Mouse (Mus musculus) midbrain, postnatal 0 days (tissue): ENCODE measurements at regions not wholly inside any gene's neighbourhood (a gene's known extent, or its start where the extent isn't known, plus 50 kb on each side); places are given as distances from the start of the nearest gene placed in this dataset.

Source experiments
- ATAC-seq: fragments of 200-750 bp; cut with Nextera tagmentation; 2 replicates; pipeline ENCODE4 v1.8.0; 2017; ENCODE audit warnings: moderate number of reproducible peaks, mild to moderate bottlenecking, moderate TSS enrichment, moderate library complexity; ENCODE audit not compliant: low FRiP score
- DNase-seq: peaks from one replicate; pipeline ENCODE4 v3.0.0-alpha.2; 2015; ENCODE audit warnings: low spot score
- H3K27ac ChIP-seq: fragments of 300-500 bp; sonication (generic); 2 replicates; pipeline ENCODE4 v1.5.1; 2014; ENCODE audit warnings: low read depth, mild to moderate bottlenecking, low read length, mixed read lengths
- H3K27me3 ChIP-seq: fragments of 300-500 bp; sonication (generic); 2 replicates; pipeline ENCODE4 v1.6.1; 2014; ENCODE audit warnings: low read length, control low read depth, mixed read lengths; ENCODE audit not compliant: insufficient read depth
- H3K36me3 ChIP-seq: fragments of 300-500 bp; sonication (generic); 2 replicates; pipeline ENCODE4 v1.6.1; 2014; ENCODE audit warnings: low read length, control low read depth, mixed read lengths; ENCODE audit not compliant: insufficient read depth
- H3K4me1 ChIP-seq: fragments of 300-500 bp; sonication (generic); 2 replicates; pipeline ENCODE4 v1.6.1; 2014; ENCODE audit warnings: mild to moderate bottlenecking, control low read depth, antibody characterized with exemption, low read length, mixed read lengths; ENCODE audit not compliant: insufficient read depth
- H3K4me2 ChIP-seq: fragments of 300-500 bp; sonication (generic); 2 replicates; pipeline ENCODE4 v1.6.1; 2014; ENCODE audit warnings: low read depth, mild to moderate bottlenecking, low read length, mixed read lengths; ENCODE audit not compliant: poor library complexity, severe bottlenecking
- H3K4me3 ChIP-seq: fragments of 300-500 bp; sonication (generic); 2 replicates; pipeline ENCODE4 v1.5.1; 2014; ENCODE audit warnings: low read depth, mild to moderate bottlenecking, low read length, moderate library complexity
- H3K9ac ChIP-seq: fragments of 300-500 bp; sonication (generic); replicated peaks from 2 replicates; pipeline ENCODE4 v1.6.1; 2014; ENCODE audit warnings: mild to moderate bottlenecking, low read length, moderate library complexity, mixed read lengths; ENCODE audit not compliant: poor library complexity, severe bottlenecking
- H3K9me3 ChIP-seq: fragments of 300-500 bp; sonication (generic); 2 replicates; pipeline ENCODE4 v1.6.1; 2016; ENCODE audit warnings: low read length, control low read depth
- CTCF ChIP-seq: IDR thresholded peaks from 2 replicates; pipeline ENCODE4 v1.5.1; 2016; ENCODE audit warnings: antibody characterized with exemption, mild to moderate bottlenecking
- WGBS: fragments of 180-500 bp; shearing (Covaris S2); extraction: QIAGEN DNeasy Blood & Tissue Kit; methylation state at CpG from one replicate; pipeline ENCODE4 v1.1.7; 2014; 5-methylcytosine and 5-hydroxymethylcytosine counted together

GRCm38 (mm10) chr1:12189646-12190233 is 775.8 kb downstream of the A830018L16Rik start:
- Histone ChIP-seq H3K27me3 (no peaks in the 10 kb centered on the region), H3K9ac (no peak overlapping the region), H3K27ac (no peak overlapping the region), H3K9me3 (no peaks in the 10 kb centered on the region), H3K36me3 (no peaks in the 10 kb centered on the region), H3K4me1 (no peaks in the 10 kb centered on the region), H3K4me2 (no peak overlapping the region), H3K4me3 (no peak overlapping the region)
- ATAC-seq (no peak), DNase-seq (no peak)
- 75% methylated on average over 5 of the region's 5 CpGs for WGBS
- TF ChIP-seq CTCF = no peak

GRCm38 (mm10) chr1:12192588-12192987 is 778.7 kb downstream of the A830018L16Rik start:
- ATAC-seq = no peak
- no peak for TF ChIP-seq CTCF
- no peaks in the 10 kb centered on the region for H3K4me1 ChIP-seq
- DNase-seq = no peak
- H3K27ac ChIP-seq = no peak overlapping the region
- H3K27me3 ChIP-seq = no peaks in the 10 kb centered on the region
- H3K4me2 ChIP-seq = no peak overlapping the region
- H3K4me3 ChIP-seq = no peak overlapping the region
- H3K36me3 ChIP-seq = no peaks in the 10 kb centered on the region
- 79% methylated on average over 1 of the region's 1 CpGs for WGBS
- H3K9me3 ChIP-seq = no peaks in the 10 kb centered on the region
- no peak overlapping the region for H3K9ac ChIP-seq

GRCm38 (mm10) chr1:12231089-12231488 is 817.2 kb downstream of the A830018L16Rik start:
- H3K27ac ChIP-seq = no peak overlapping the region

GRCm38 (mm10) chr1:12242090-12242489 is 828.2 kb downstream of the A830018L16Rik start:
- TF ChIP-seq CTCF = no peak
- H3K4me3 ChIP-seq = no peak overlapping the region
- H3K9ac ChIP-seq = no peak overlapping the region
- H3K27me3 ChIP-seq = no peaks in the 10 kb centered on the region
- H3K9me3 ChIP-seq = no peaks in the 10 kb centered on the region
- ATAC-seq (no peak), DNase-seq (no peak)
- no peak overlapping the region for H3K27ac ChIP-seq
- no peaks in the 10 kb centered on the region for H3K36me3 ChIP-seq
- no peaks in the 10 kb centered on the region for H3K4me1 ChIP-seq
- no peak overlapping the region for H3K4me2 ChIP-seq

More at GRCm38 (mm10) chr1:12231089-12231488, 817.2 kb downstream of the A830018L16Rik start:
- ATAC-seq (no peak), DNase-seq (no peak)
- Histone ChIP-seq H3K36me3 (no peaks in the 10 kb centered on the region), H3K27me3 (no peaks in the 10 kb centered on the region), H3K4me2 (no peak overlapping the region), H3K9me3 (no peaks in the 10 kb centered on the region), H3K4me3 (no peak overlapping the region), H3K4me1 (no peaks in the 10 kb centered on the region), H3K9ac (no peak overlapping the region)
- TF ChIP-seq CTCF = no peak
- WGBS = 67% methylated on average over 1 of the region's 1 CpGs

GRCm38 (mm10) chr1:12282493-12282892 is 868.6 kb downstream of the A830018L16Rik start:
- DNase-seq (no peak), ATAC-seq (no peak)
- Histone ChIP-seq H3K4me3 (no peak overlapping the region), H3K4me2 (no peak overlapping the region), H3K27ac (no peak overlapping the region), H3K9me3 (no peaks in the 10 kb centered on the region), H3K4me1 (no peaks in the 10 kb centered on the region), H3K36me3 (no peaks in the 10 kb centered on the region), H3K9ac (no peak overlapping the region), H3K27me3 (no peaks in the 10 kb centered on the region)
- TF ChIP-seq CTCF = no peak
- WGBS = 93% methylated on average over 4 of the region's 4 CpGs

GRCm38 (mm10) chr1:12285551-12285950 is 871.6 kb downstream of the A830018L16Rik start:
- H3K27ac ChIP-seq = no peak overlapping the region
- no peak overlapping the region for H3K9ac ChIP-seq
- no peak overlapping the region for H3K4me3 ChIP-seq
- no peak for TF ChIP-seq CTCF
- no peaks in the 10 kb centered on the region for H3K36me3 ChIP-seq
- no peaks in the 10 kb centered on the region for H3K4me1 ChIP-seq
- no peaks in the 10 kb centered on the region for H3K27me3 ChIP-seq
- DNase-seq (no peak), ATAC-seq (no peak)
- no peak overlapping the region for H3K4me2 ChIP-seq
- no peaks in the 10 kb centered on the region for H3K9me3 ChIP-seq
- 75% methylated on average over 6 of the region's 6 CpGs for WGBS
